Mouse (Mus musculus) kidney, adult 11 months (tissue): ENCODE data around the gene Pld2.
"Not testable (repeated sequence)": the region's sequence is repeated elsewhere in the genome, so short reads cannot be mapped to it uniquely, and the experiment has no call there.

Source experiments
- DNase-seq: peaks from one replicate; pipeline ENCODE4 v3.0.0; 2022

The Pld2 gene

GRCm38 (mm10) chr11:70539877-70540587 is at the start of gene Pld2:
Gene Pld2, plus strand, starts transcription at chr11:70540064.
- peak; percentile 88 for DNase-seq

- DNase-seq = peak; percentile 58
Measured at GRCm38 (mm10) chr11:70499566-70500475, 40.0 kb upstream of the Pld2 start.

- DNase-seq = no peak
Measured at GRCm38 (mm10) chr11:70500476-70500812, 39.4 kb upstream of the Pld2 start.

GRCm38 (mm10) chr11:70502018-70502417 is 37.8 kb upstream of the Pld2 start:
- DNase-seq = no peak

- no peak for DNase-seq
Measured at GRCm38 (mm10) chr11:70504970-70505369, 34.9 kb upstream of the Pld2 start, which contains the start of gene Tm4sf5. Gene Tm4sf5, plus strand, starts transcription at chr11:70505244.

- DNase-seq = peak; percentile 59
Measured at GRCm38 (mm10) chr11:70506385-70506784, 33.5 kb upstream of the Pld2 start.

- DNase-seq = no peak
Measured at GRCm38 (mm10) chr11:70506962-70507515, 32.8 kb upstream of the Pld2 start.

GRCm38 (mm10) chr11:70509753-70510564 is 29.9 kb upstream of the Pld2 start:
- peak; percentile 41 for DNase-seq

- no peak for DNase-seq
Measured at GRCm38 (mm10) chr11:70511242-70511641, 28.6 kb upstream of the Pld2 start.

- DNase-seq = no peak
Measured at GRCm38 (mm10) chr11:70511825-70512224, 28.0 kb upstream of the Pld2 start.

- DNase-seq = no peak
Measured at GRCm38 (mm10) chr11:70512709-70513342, 27.0 kb upstream of the Pld2 start.

- no peak for DNase-seq
Measured at GRCm38 (mm10) chr11:70513520-70513919, 26.3 kb upstream of the Pld2 start.

GRCm38 (mm10) chr11:70514288-70514687 is 25.6 kb upstream of the Pld2 start, which contains the start of gene Vmo1:
Gene Vmo1, minus strand, starts transcription at chr11:70514616.
- DNase-seq = no peak

GRCm38 (mm10) chr11:70516352-70516751 is 23.5 kb upstream of the Pld2 start:
- no peak for DNase-seq

GRCm38 (mm10) chr11:70518436-70518835 is 21.4 kb upstream of the Pld2 start:
- no peak for DNase-seq

- no peak for DNase-seq
Measured at GRCm38 (mm10) chr11:70518923-70519322, 20.9 kb upstream of the Pld2 start, which contains the start of gene Gltpd2. Gene Gltpd2, plus strand, starts transcription at chr11:70519196.

- no peak for DNase-seq
Measured at GRCm38 (mm10) chr11:70520178-70520769, 19.6 kb upstream of the Pld2 start.

- DNase-seq = not testable (repeated sequence)
Measured at GRCm38 (mm10) chr11:70523306-70523989, 16.4 kb upstream of the Pld2 start.

GRCm38 (mm10) chr11:70524782-70525181 is 15.1 kb upstream of the Pld2 start:
- no peak for DNase-seq

GRCm38 (mm10) chr11:70525184-70525678 is 14.6 kb upstream of the Pld2 start, which contains the start of gene Psmb6:
Gene Psmb6, plus strand, starts transcription at chr11:70525367.
- peak; percentile 95 for DNase-seq

- DNase-seq = no peak
Measured at GRCm38 (mm10) chr11:70525726-70526125, 14.1 kb upstream of the Pld2 start.
